Mouse (Mus musculus) brain, embryonic 14.5 days (tissue): ENCODE results near the gene Mybpc3.
"Not testable (repeated sequence)": the region's sequence is repeated elsewhere in the genome, so short reads cannot be mapped to it uniquely, and the experiment has no call there.

ENCODE experiments used
- CTCF ChIP-seq: fragments of 200-500 bp; IDR thresholded peaks from 2 replicates; pipeline ENCODE4 v1.5.1; 2012; ENCODE audit warnings: inconsistent platforms, mild to moderate bottlenecking, moderate library complexity, borderline replicate concordance; ENCODE audit not compliant: insufficient read depth, insufficient read length; ENCODE audit errors: extremely low read depth
- POLR2A ChIP-seq: fragments of 200-500 bp; IDR thresholded peaks from 2 replicates; pipeline ENCODE4 v1.6.1; 2012; ENCODE audit warnings: mild to moderate bottlenecking, inconsistent platforms, borderline replicate concordance; ENCODE audit not compliant: poor library complexity, insufficient read depth, insufficient read length, severe bottlenecking; ENCODE audit errors: extremely low read depth

- not testable (repeated sequence) for TF ChIP-seq CTCF, POLR2A
Observed at GRCm38 (mm10) chr2:91111832-91112231, 6.1 kb upstream of the Mybpc3 start.
